Mouse (Mus musculus) midbrain, embryonic 11.5 days (tissue): ENCODE measurements at regions not wholly inside any gene's neighbourhood (a gene's known extent, or its start where the extent isn't known, plus 50 kb on each side); places are given as distances from the start of the nearest gene placed in this dataset.
A peak's percentile ranks its signal among the peaks of the same experiment; 100 is the strongest.

Experiments used
- ATAC-seq: fragments of 200-750 bp; cut with Nextera tagmentation; 2 replicates; pipeline ENCODE4 v1.8.0; 2017; ENCODE audit warnings: moderate TSS enrichment, moderate library complexity; ENCODE audit not compliant: low FRiP score
- DNase-seq: peaks from one replicate; pipeline ENCODE4 v3.0.0; 2015; ENCODE audit warnings: low spot score; ENCODE audit errors: missing footprints
- H3K27ac ChIP-seq: fragments of 300-500 bp; sonication (generic); 2 replicates; pipeline ENCODE4 v1.5.1; 2014; ENCODE audit warnings: low read depth, low read length
- H3K27me3 ChIP-seq: fragments of 300-500 bp; sonication (generic); 2 replicates; pipeline ENCODE4 v1.6.1; 2014; ENCODE audit warnings: mild to moderate bottlenecking, low read length, moderate library complexity, mixed read lengths; ENCODE audit not compliant: control insufficient read depth, insufficient read depth
- H3K36me3 ChIP-seq: fragments of 300-500 bp; sonication (generic); 2 replicates; pipeline ENCODE4 v1.6.1; 2014; ENCODE audit warnings: mild to moderate bottlenecking, low read length, moderate library complexity, mixed read lengths; ENCODE audit not compliant: control insufficient read depth, insufficient read depth
- H3K4me1 ChIP-seq: fragments of 300-500 bp; sonication (generic); 2 replicates; pipeline ENCODE4 v1.6.1; 2014; ENCODE audit warnings: low read length; ENCODE audit not compliant: control insufficient read depth, insufficient read depth
- H3K4me2 ChIP-seq: fragments of 300-500 bp; sonication (generic); 2 replicates; pipeline ENCODE4 v1.6.1; 2014; ENCODE audit warnings: mild to moderate bottlenecking, moderate library complexity
- H3K4me3 ChIP-seq: fragments of 300-500 bp; sonication (generic); 2 replicates; pipeline ENCODE4 v1.5.1; 2014; ENCODE audit warnings: low read depth, low read length
- H3K9ac ChIP-seq: fragments of 300-500 bp; sonication (generic); 2 replicates; pipeline ENCODE4 v1.6.1; 2014; ENCODE audit warnings: low read length
- H3K9me3 ChIP-seq: fragments of 300-500 bp; sonication (generic); 2 replicates; pipeline ENCODE4 v1.6.1; 2016; ENCODE audit warnings: low read length; ENCODE audit not compliant: control insufficient read depth
- WGBS: fragments of 180-500 bp; shearing (Covaris S2); extraction: QIAGEN DNeasy Blood & Tissue Kit; methylation state at CpG from one replicate; pipeline ENCODE4 v1.1.7; 2014; 5-methylcytosine and 5-hydroxymethylcytosine counted together

- DNase-seq (no peak), ATAC-seq (no peak)
- no peak overlapping the region for H3K27ac ChIP-seq
- H3K9me3 ChIP-seq = no peaks in the 10 kb centered on the region
- H3K27me3 ChIP-seq = no peaks in the 10 kb centered on the region
- no peaks in the 10 kb centered on the region for H3K36me3 ChIP-seq
- H3K4me3 ChIP-seq = no peak overlapping the region
- H3K4me1 ChIP-seq = no peaks in the 10 kb centered on the region
- no peak overlapping the region for H3K9ac ChIP-seq
- 57% methylated on average over 4 of the region's 4 CpGs for WGBS
- H3K4me2 ChIP-seq = no peak overlapping the region
Observed at GRCm38 (mm10) chr17:83920225-83920624, 72.5 kb upstream of the Haao start.

DNA sequence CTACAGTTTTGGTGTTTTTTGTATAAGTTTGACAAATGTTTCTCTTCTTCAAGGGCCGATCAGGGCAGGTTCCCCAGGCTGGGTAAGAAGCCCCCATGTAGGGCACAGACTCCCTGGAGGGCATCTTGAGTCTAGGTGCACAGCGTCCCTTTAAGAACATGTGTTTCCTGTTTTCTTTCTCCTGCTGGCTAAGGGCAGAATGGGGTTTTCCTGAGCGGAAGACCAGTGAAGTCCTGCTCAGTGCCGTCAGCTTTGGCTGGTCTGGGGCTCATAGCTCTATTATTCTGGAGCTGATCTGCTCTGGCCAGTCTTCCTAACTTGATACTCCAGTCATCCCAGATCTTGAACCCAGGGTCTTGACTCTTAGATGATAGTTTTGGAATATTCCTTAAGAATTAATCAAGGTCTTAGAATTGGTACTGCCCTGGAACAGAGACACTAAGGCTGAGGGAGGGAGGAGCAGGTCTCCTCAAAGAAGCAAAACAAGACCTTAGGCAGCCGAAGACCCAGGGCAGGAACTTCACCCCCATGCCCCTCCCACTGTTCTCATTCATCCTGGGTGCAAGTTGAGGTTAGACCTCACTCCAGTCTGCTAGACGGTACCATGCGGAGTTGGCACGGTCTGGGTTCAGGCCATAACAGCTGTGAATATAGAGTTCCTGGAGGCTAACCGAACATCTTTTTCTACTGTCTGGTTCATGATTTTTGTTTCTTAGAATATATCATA lies 70.8 kb upstream of the Haao start:
- ATAC-seq (no peak), DNase-seq (no peak)
- H3K9me3 ChIP-seq = no peaks in the 10 kb centered on the region
- H3K4me2 ChIP-seq = no peak overlapping the region
- no peak overlapping the region for H3K9ac ChIP-seq
- no peaks in the 10 kb centered on the region for H3K4me1 ChIP-seq
- H3K27ac ChIP-seq = no peak overlapping the region
- WGBS = 70% methylated on average over 9 of the region's 9 CpGs
- no peaks in the 10 kb centered on the region for H3K27me3 ChIP-seq
- H3K36me3 ChIP-seq = no peaks in the 10 kb centered on the region
- no peak overlapping the region for H3K4me3 ChIP-seq

DNA sequence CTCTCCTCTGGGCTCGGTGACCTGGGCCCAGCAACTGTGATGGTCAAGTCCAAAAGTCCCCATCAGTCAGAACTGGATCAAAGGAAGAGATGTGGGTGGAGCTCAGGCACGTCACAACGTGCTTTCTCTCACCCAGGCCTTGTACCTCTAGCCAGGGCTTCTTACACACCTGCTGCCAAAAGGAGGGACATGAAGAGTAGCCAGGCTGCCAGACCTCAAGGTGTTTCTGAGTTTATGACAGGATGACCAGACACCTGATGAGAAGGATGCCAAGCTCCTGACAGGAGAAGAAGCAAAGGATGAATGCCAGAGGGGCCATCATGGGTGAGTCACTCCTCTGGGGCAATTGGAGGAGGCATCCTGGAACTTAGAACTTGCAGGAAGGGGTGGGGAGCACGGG lies 70.0 kb upstream of the Haao start:
- Histone ChIP-seq H3K27ac (no peak overlapping the region), H3K4me1 (no peaks in the 10 kb centered on the region), H3K9ac (no peak overlapping the region), H3K4me3 (no peak overlapping the region), H3K36me3 (no peaks in the 10 kb centered on the region), H3K4me2 (no peak overlapping the region), H3K27me3 (no peaks in the 10 kb centered on the region), H3K9me3 (no peaks in the 10 kb centered on the region)
- WGBS = 82% methylated on average over 4 of the region's 4 CpGs
- no peak for ATAC-seq
- no peak for DNase-seq

DNA sequence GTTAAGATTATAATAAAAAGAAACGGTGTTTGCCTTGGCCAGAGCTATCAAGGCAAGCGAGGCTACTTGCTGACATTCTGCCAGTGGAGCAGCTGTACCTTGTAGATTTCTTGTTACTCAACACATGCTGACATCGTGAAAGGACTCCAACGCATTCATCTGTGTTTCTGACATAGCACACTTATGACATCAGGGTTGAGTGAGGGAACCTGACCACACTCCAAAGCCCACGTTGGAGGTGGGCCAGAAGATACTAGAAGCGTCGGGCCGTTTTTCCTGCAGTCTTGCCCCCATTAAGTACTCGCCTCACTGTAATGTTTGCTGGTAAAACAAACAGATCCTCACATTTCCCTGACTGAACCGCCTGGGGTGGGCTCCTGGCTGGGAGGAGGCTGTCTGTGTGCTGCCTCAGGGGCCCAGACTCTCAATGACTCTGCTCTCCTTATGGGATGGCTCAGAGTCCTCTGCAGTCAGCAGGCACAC lies 69.0 kb upstream of the Haao start:
- H3K4me2 ChIP-seq = no peak overlapping the region
- no peak overlapping the region for H3K27ac ChIP-seq
- 75% methylated on average over 10 of the region's 10 CpGs for WGBS
- H3K9me3 ChIP-seq = no peaks in the 10 kb centered on the region
- no peak for DNase-seq
- no peak for ATAC-seq
- H3K4me3 ChIP-seq = no peak overlapping the region
- H3K27me3 ChIP-seq = no peaks in the 10 kb centered on the region
- no peak overlapping the region for H3K9ac ChIP-seq
- no peaks in the 10 kb centered on the region for H3K4me1 ChIP-seq
- no peaks in the 10 kb centered on the region for H3K36me3 ChIP-seq

GRCm38 (mm10) chr17:83915034-83915433 lies 67.3 kb upstream of the Haao start:
- Histone ChIP-seq H3K9me3 (no peaks in the 10 kb centered on the region), H3K27ac (no peak overlapping the region), H3K4me1 (no peaks in the 10 kb centered on the region)

DNA sequence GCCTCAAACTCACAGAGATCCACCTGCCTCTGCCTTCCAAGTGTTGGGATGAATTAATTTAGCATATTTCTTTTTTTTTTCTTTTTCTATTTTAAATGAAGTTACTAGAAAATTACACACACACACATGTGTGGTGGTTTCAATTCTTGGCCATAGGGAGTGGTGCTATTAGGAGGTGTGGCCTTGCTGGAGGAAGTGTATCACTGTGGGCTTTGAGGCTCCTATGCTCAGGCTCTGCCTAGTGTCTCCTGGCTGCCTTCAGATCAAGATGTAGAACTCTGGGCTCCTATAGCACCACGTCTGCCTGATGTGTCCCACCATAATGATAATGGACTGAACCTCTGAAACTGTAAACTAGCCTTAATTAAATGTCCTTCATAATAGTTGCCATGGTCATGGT lies 66.8 kb upstream of the Haao start:
- Histone ChIP-seq H3K4me3 (no peak overlapping the region), H3K4me2 (no peak overlapping the region), H3K27ac (no peak overlapping the region), H3K27me3 (no peaks in the 10 kb centered on the region), H3K4me1 (no peaks in the 10 kb centered on the region), H3K9ac (no peak overlapping the region), H3K9me3 (no peaks in the 10 kb centered on the region), H3K36me3 (no peaks in the 10 kb centered on the region)
- DNase-seq = no peak
- WGBS = 86% methylated on average over 1 of the region's 1 CpGs
- ATAC-seq = no peak

More at GRCm38 (mm10) chr17:83915034-83915433, 67.3 kb upstream of the Haao start:
- DNase-seq = no peak
- Histone ChIP-seq H3K4me2 (no peak overlapping the region), H3K27me3 (no peaks in the 10 kb centered on the region), H3K4me3 (no peak overlapping the region), H3K9ac (no peak overlapping the region), H3K36me3 (no peaks in the 10 kb centered on the region)
- no peak for ATAC-seq

DNA sequence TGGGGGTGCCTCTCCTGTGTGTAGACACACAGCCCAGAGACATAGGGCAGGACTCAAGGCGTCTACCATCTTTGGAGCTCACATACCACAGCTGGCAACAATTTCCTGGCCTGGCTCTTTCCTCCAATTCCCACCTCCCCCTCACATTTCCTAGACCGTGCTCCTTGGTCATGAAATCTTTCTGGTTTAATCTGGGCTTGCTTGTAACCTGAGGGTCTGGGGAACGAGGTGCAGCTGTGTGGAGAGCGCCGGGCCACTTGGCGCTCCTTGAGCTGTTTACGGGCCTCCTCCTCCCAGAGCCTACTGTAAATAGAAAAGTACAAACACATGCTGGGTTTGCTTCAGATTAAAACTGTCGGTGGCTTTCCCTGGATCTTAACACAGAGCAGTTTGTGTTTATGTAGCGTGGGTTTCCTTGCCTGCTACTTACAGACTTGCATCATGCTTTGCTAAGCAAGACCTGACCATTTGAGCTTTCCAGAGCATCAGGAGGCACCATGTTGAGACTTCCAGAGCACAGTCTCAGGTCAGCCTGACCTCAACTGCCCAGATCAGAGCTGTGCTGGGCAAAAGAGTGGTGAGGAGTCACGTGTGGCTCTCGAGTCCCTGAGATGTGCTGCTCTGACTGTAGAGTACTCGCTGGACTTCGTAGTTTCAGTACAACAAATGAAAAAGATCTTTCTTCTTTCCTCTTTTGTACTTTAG lies 66.1 kb upstream of the Haao start:
- WGBS = 76% methylated on average over 13 of the region's 13 CpGs
- peak; percentile 88 for DNase-seq
- Histone ChIP-seq H3K9me3 (no peaks in the 10 kb centered on the region), H3K4me2 (no peak overlapping the region), H3K36me3 (no peaks in the 10 kb centered on the region), H3K9ac (no peak overlapping the region), H3K27me3 (no peaks in the 10 kb centered on the region), H3K4me3 (no peak overlapping the region), H3K27ac (no peak overlapping the region), H3K4me1 (no peaks in the 10 kb centered on the region)
- no peak for ATAC-seq

DNA sequence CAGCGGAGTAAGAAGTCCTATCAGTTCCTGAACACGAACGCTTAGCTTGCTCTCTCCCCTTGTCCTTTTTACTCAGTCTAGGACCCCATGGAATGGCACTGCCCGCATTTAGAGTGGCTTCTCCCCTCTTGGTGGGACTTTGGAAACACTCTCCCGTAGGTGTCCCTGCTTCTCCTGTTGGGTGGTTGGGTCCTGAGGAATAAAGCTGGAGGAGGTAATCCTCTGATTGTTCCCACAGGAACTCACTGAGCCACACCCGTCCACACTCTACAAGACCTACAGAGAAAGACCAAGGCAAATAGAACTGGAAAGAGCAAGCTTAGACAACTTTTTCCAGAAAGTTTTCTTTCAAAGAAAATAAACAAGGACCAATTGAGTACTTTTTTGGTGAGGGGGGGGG lies 64.7 kb upstream of the Haao start:
- Histone ChIP-seq H3K36me3 (no peaks in the 10 kb centered on the region), H3K9me3 (no peaks in the 10 kb centered on the region), H3K27ac (no peak overlapping the region), H3K4me2 (no peak overlapping the region), H3K27me3 (no peaks in the 10 kb centered on the region), H3K9ac (no peak overlapping the region), H3K4me3 (no peak overlapping the region), H3K4me1 (no peaks in the 10 kb centered on the region)
- no peak for ATAC-seq
- no peak for DNase-seq
- WGBS = 85% methylated on average over 6 of the region's 6 CpGs

GRCm38 (mm10) chr17:83908811-83909210 lies 61.0 kb upstream of the Haao start:
- H3K4me2 ChIP-seq = no peak overlapping the region
- 95% methylated on average over 6 of the region's 6 CpGs for WGBS
- no peak overlapping the region for H3K27ac ChIP-seq
- ATAC-seq (no peak), DNase-seq (no peak)
- no peaks in the 10 kb centered on the region for H3K9me3 ChIP-seq
- no peak overlapping the region for H3K9ac ChIP-seq
- H3K4me1 ChIP-seq = no peaks in the 10 kb centered on the region
- no peaks in the 10 kb centered on the region for H3K27me3 ChIP-seq
- H3K4me3 ChIP-seq = no peak overlapping the region
- H3K36me3 ChIP-seq = no peaks in the 10 kb centered on the region
